Mouse (Mus musculus) thymus, adult 2 months (tissue): ENCODE measurements around the gene Drd2.

Experiments
- CTCF ChIP-seq: fragments of 200-500 bp; IDR thresholded peaks from 2 replicates; pipeline ENCODE4 v1.5.1; 2012; ENCODE audit warnings: mild to moderate bottlenecking, control low read depth, low read length, moderate library complexity, borderline replicate concordance; ENCODE audit not compliant: control insufficient read depth, poor library complexity, insufficient read depth; ENCODE audit errors: extremely low read depth
- POLR2A ChIP-seq: fragments of 200-500 bp; IDR thresholded peaks from 2 replicates; pipeline ENCODE4 v1.6.1; 2012; ENCODE audit warnings: mild to moderate bottlenecking, low read length, control low read depth, moderate library complexity; ENCODE audit not compliant: control insufficient read depth, poor library complexity, insufficient read depth; ENCODE audit errors: extremely low read depth

GRCm38 (mm10) chr9:49386119-49386518, 45.7 kb downstream of the Drd2 start:
- TF ChIP-seq CTCF: no peak
- TF ChIP-seq POLR2A: no peak
